Mouse (Mus musculus): Measurements from ENCODE around the gene Epgn. TPM values are rescaled to one million over a fixed set of nuclear protein-coding genes. Genes with fewer than 3 reads are reported as not detected.

Epgn gene
- polyA plus RNA-seq, 1 experiment from 2014 or later, result 0.09 TPM

GRCm38 (mm10) chr5:91075021-91075420, 47.8 kb downstream of the Epgn start:
- ATAC-seq, result no peak
- TF ChIP-seq CTCF (IDR thresholded peaks at IDR 0.05), result no peak
- no peak for DNase-seq (ENCODE audit: low read depth, low spot score)
- CTCF ChIA-PET, result interaction anchor here (1.0 to 2.1 kb wide), 8 partner anchors 10 to 233 kb away, joined by 3 to 9 read pairs (median 6); no protein-coding TSS in a partner anchor
- in situ Hi-C loops (cut with MboI; ENCODE audit: low pct_unique_long_range_greater_than_20kb), result no loop called here
- no peaks in the 10 kb centered on the region for H3K27me3 ChIP-seq
- POLR2A ChIA-PET, result interaction anchor here (0.9 kb wide), 1 partner anchor 9 kb away, joined by 3 read pairs; no protein-coding TSS in a partner anchor

GRCm38 (mm10) chr5:91083016-91083415, 55.8 kb downstream of the Epgn start:
- POLR2A ChIA-PET, result no interaction called here
- CTCF ChIA-PET, result interaction anchor here (2.8 kb wide), 1 partner anchor 225 kb away, joined by 10 read pairs; no protein-coding TSS in a partner anchor
- ATAC-seq (no peak), DNase-seq (ENCODE audit: low read depth, low spot score) (no peak)
- TF ChIP-seq CTCF (IDR thresholded peaks at IDR 0.05), result no peak
- in situ Hi-C loops (cut with MboI; ENCODE audit: low pct_unique_long_range_greater_than_20kb), result loop anchor here (5.0 kb wide), 1 partner anchor 51 kb away; no protein-coding TSS in a partner anchor
- H3K27me3 ChIP-seq, result no peaks in the 10 kb centered on the region

Other genes starting within 250 kb of the Epgn start
- not detected for gene Cxcl3, start 241.4 kb upstream of the Epgn start, polyA plus RNA-seq (2021)
- 0.04 TPM for gene Cxcl15, start 232.9 kb upstream of the Epgn start, polyA plus RNA-seq (2021)
- 86.7 TPM for gene Cxcl1, start 136.2 kb upstream of the Epgn start, polyA plus RNA-seq (2021)
- gene Cxcl2, start 123.6 kb upstream of the Epgn start, polyA plus RNA-seq (2021), result 0.24 TPM
- 30.6 TPM for gene Mthfd2l, start 96.3 kb upstream of the Epgn start, polyA plus RNA-seq (2021)
- gene Ereg, start 47.2 kb downstream of the Epgn start, polyA plus RNA-seq (2021), result 1.6 TPM
- 0.13 TPM for gene Areg, start 112.1 kb downstream of the Epgn start, polyA plus RNA-seq (2021)